Comparison of ENCODE assay signal across 8 mouse cellular contexts in genomic region chr1:146494681-146495331, GRCm38 (mm10). TPM values are rescaled to one million over a fixed set of nuclear protein-coding genes. Genes with fewer than 3 reads are reported as not detected.
DNase-seq lines count a peak whose midpoint lies in the region; ATAC-seq and TF ChIP-seq lines count a peak whose summit lies in the region.

Brinp3 (plus strand) TSS chr1:146494760.

- no peaks in the 10 kb centered on the region for H3K4me1 ChIP-seq in forebrain, embryonic 11.5 days (replicated peaks; ENCODE audit: control insufficient read depth, insufficient read depth, low read length)
- no peaks in the 10 kb centered on the region for H3K4me1 ChIP-seq in midbrain, postnatal 0 days (ENCODE audit: insufficient read depth, low read length)

- WGBS in forebrain, embryonic 11.5 days, result 1% methylated on average over 19 of the region's 19 CpGs
- WGBS in midbrain, postnatal 0 days, result under 1% methylated on average over 19 of the region's 19 CpGs

- peaks cover 10% of the 10 kb centered on the region; the same call in 1 of the 2 replicates for H3K27me3 ChIP-seq in forebrain, embryonic 11.5 days (ENCODE audit: control insufficient read depth, insufficient read depth, low read length)
- no peaks in the 10 kb centered on the region for H3K27me3 ChIP-seq in midbrain, postnatal 0 days (ENCODE audit: insufficient read depth, low read length)

- TF ChIP-seq CTCF in midbrain, postnatal 0 days (IDR thresholded peaks at IDR 0.05), result no peak; the same call in 1 of the 2 replicates

- peak within 1 kb of the TSS; percentile 63 for H3K4me2 ChIP-seq in forebrain, embryonic 11.5 days (ENCODE audit: low read depth, low read length, severe bottlenecking)
- peak within 1 kb of the TSS; percentile 74 for H3K4me2 ChIP-seq in midbrain, postnatal 0 days (ENCODE audit: low read depth, low read length, poor library complexity, severe bottlenecking)

- no peaks in the 10 kb centered on the region for H3K36me3 ChIP-seq in forebrain, embryonic 11.5 days (ENCODE audit: control insufficient read depth, insufficient read depth, low read length)
- no peaks in the 10 kb centered on the region for H3K36me3 ChIP-seq in midbrain, postnatal 0 days (ENCODE audit: insufficient read depth, low read length)

- H3K27ac ChIP-seq in forebrain, embryonic 11.5 days (ENCODE audit: low read depth, low read length), result no peak within 1 kb of the TSS
- H3K27ac ChIP-seq in midbrain, postnatal 0 days (ENCODE audit: low read depth, low read length), result peak within 1 kb of the TSS; percentile 79

- peak within 1 kb of the TSS; percentile 33 for H3K4me3 ChIP-seq in forebrain, embryonic 11.5 days (ENCODE audit: low read depth, low read length)
- H3K4me3 ChIP-seq in midbrain, postnatal 0 days (ENCODE audit: low read depth, low read length), result peak within 1 kb of the TSS; percentile 49

- no peaks in the 10 kb centered on the region for H3K9me3 ChIP-seq in forebrain, embryonic 11.5 days (ENCODE audit: control insufficient read depth, low read length)
- no peaks in the 10 kb centered on the region for H3K9me3 ChIP-seq in midbrain, postnatal 0 days (ENCODE audit: low read length)

- peak; percentile 21 for ATAC-seq in forebrain, embryonic 11.5 days (replicated peaks; ENCODE audit: low FRiP score)
- ATAC-seq in midbrain, postnatal 0 days (ENCODE audit: low FRiP score), result 0 out of 2 replicates have a peak, but pooled peaks have one; percentile 35

- H3K9ac ChIP-seq in forebrain, embryonic 11.5 days (ENCODE audit: low read length), result peak within 1 kb of the TSS; percentile 53
- peak within 1 kb of the TSS; percentile 77 for H3K9ac ChIP-seq in midbrain, postnatal 0 days (replicated peaks; ENCODE audit: low read length, poor library complexity, severe bottlenecking)

- DNase-seq in adrenal gland, postnatal 14 days, result peak; percentile 5
- no peak for DNase-seq in adrenal gland, adult 2 months
- DNase-seq in ZHBTc4 (ENCODE audit: low read depth, low spot score), result peak; percentile 3
- DNase-seq in forebrain, embryonic 11.5 days (ENCODE audit: low spot score), result peak; percentile 50
- DNase-seq in layer of hippocampus, postnatal 14 days (ENCODE audit: low spot score in 2 of 2), result peak; percentile 29 to 48
- DNase-seq in midbrain, postnatal 0 days (ENCODE audit: low spot score), result peak; percentile 46
- no peak for DNase-seq in B cell, adult 2 months
- DNase-seq in gastrocnemius, adult 8-10 months (ENCODE audit: low spot score in 2 of 2), result no peak

RNA-seq across cellular contexts. Expression of gene Brinp3, which starts in this region (rescaled TPM):
- total RNA-seq in adrenal gland, postnatal 14 days (2021), result 0.26 TPM in 1 of 2 replicates, not detected in the other
- not detected for total RNA-seq in adrenal gland, adult 2 months (2021)
- polyA plus RNA-seq in adrenal gland, adult 2 months (2012; rRNA removed), result 0.06 TPM in 1 of 2 replicates, not detected in the other
- polyA plus RNA-seq in forebrain, embryonic 11.5 days (2014; fragmentation: Nextera tagmentation; extraction: Ambion mirVana), result 2.1 and 2.8 TPM in 2 replicates
- 10 to 100 TPM; 17.1 to 20.2 TPM for total RNA-seq in layer of hippocampus, postnatal 14 days (2021)
- total RNA-seq in midbrain, postnatal 0 days (2014; rRNA removed), result 66.5 and 73.0 TPM in 2 replicates
- polyA plus RNA-seq in midbrain, postnatal 0 days (2015; fragmentation: Nextera tagmentation; extraction: Ambion mirVana), result 50.8 and 52.3 TPM in 2 replicates
- not detected for total RNA-seq in gastrocnemius, adult 8-10 months (2022)

Comparison
In these comparisons a context has a peak if more than half of its experiments do, and no peak if none do; other contexts are left out.
1. RNA of gene Brinp3 (total RNA-seq): 66.5 to 73.0 TPM in midbrain, postnatal 0 days and 17.1 to 20.2 TPM in layer of hippocampus, postnatal 14 days; not detected in adrenal gland, adult 2 months, 0.26 TPM in adrenal gland, postnatal 14 days and not detected in gastrocnemius, adult 8-10 months; every median in the first group is over 10 times any median in the second.
2. RNA of gene Brinp3 (polyA plus RNA-seq): 50.8 to 52.3 TPM in midbrain, postnatal 0 days; 2.1 to 2.8 TPM in forebrain, embryonic 11.5 days and 0.06 TPM in adrenal gland, adult 2 months; every median in the first group is over 10 times any median in the second.
3. Peak in DNase-seq in adrenal gland, postnatal 14 days; RNA of the gene not detected or under 1 TPM.
4. DNase-seq: peak in ZHBTc4 (single experiment), forebrain, embryonic 11.5 days (single experiment), layer of hippocampus, postnatal 14 days (2 of 2) and midbrain, postnatal 0 days (single experiment); none in adrenal gland, adult 2 months (single experiment), B cell, adult 2 months (0 of 2) and gastrocnemius, adult 8-10 months (0 of 2).